Comparison of ENCODE assay signal across 24 mouse cellular contexts in genomic region chr6:135700717-135701345, GRCm38 (mm10).
A peak's percentile ranks its signal among the peaks of the same experiment; 100 is the strongest.
DNase-seq lines count a peak whose midpoint lies in the region; ATAC-seq and TF ChIP-seq lines count a peak whose summit lies in the region.
"Had no signal": no experiment of that assay in that cellular context is flagged by ENCODE, and none has a peak within 500 bp of the region (broad histone marks: within the 10 kb centered on the region; RNA-seq: fewer than 3 reads in every experiment).

No protein-coding gene starts in this region.

- H3K36me3 ChIP-seq in lung, postnatal 0 days (ENCODE audit: insufficient read depth, low read length) = no peaks in the 10 kb centered on the region
- no peaks in the 10 kb centered on the region for H3K36me3 ChIP-seq in embryonic facial prominence, embryonic 10.5 days (replicated peaks)
- H3K36me3 ChIP-seq: forebrain, embryonic 15.5 days; heart, embryonic 10.5 days had no signal

- WGBS in lung, postnatal 0 days = 46% methylated on average over 12 of the region's 12 CpGs
- 40% methylated on average over 12 of the region's 12 CpGs for WGBS in lung, adult 2 months
- WGBS in embryonic facial prominence, embryonic 10.5 days = 81% methylated on average over 12 of the region's 12 CpGs

- no peak for TF ChIP-seq POLR2A in lung, adult 2 months (IDR thresholded peaks at IDR 0.05; ENCODE audit: borderline replicate concordance, extremely low read depth, low read depth, low read length)

- no peak for TF ChIP-seq EP300 in lung, postnatal 0 days (IDR thresholded peaks at IDR 0.05)

- DNase-seq in embryo, embryonic 11 days = peak; percentile 11
- DNase-seq in embryo, embryonic 10.5 days (ENCODE audit: low spot score) = no peak
- DNase-seq in lung, postnatal 0 days (ENCODE audit: low spot score) = no peak
- no peak for DNase-seq in lung, adult 2 months
- DNase-seq in ES-CJ7 (ENCODE audit: low read depth, low spot score) (peak; percentile 69), adipocyte (ENCODE audit: low spot score) (no peak)
- DNase-seq in embryonic facial prominence, embryonic 10.5 days (ENCODE audit: low spot score) = no peak
- DNase-seq: adrenal gland, postnatal 10 days; cerebellum, adult 11 months; cerebellum, postnatal 14 days; heart, postnatal 10 days; kidney, adult 9 months; kidney, postnatal 4 days; liver; liver, postnatal 0 days; midbrain, embryonic 14.5 days; right cerebral cortex, adult 18-20 months; thymus, adult 18-20 months had no signal

- H3K4me1 ChIP-seq in lung, postnatal 0 days (ENCODE audit: insufficient read depth, low read depth, low read length) = no peaks in the 10 kb centered on the region
- H3K4me1 ChIP-seq in lung, adult 2 months (ENCODE audit: control insufficient read depth, insufficient read depth, low read length) = no peaks in the 10 kb centered on the region
- no peaks in the 10 kb centered on the region for H3K4me1 ChIP-seq in embryonic facial prominence, embryonic 10.5 days
- H3K4me1 ChIP-seq: forebrain, embryonic 15.5 days had no signal

- H3K27me3 ChIP-seq in lung, postnatal 0 days (replicated peaks; ENCODE audit: insufficient read depth, low read length) = no peaks in the 10 kb centered on the region
- H3K27me3 ChIP-seq in embryonic facial prominence, embryonic 10.5 days (replicated peaks; ENCODE audit: low read depth, poor library complexity, severe bottlenecking) = no peaks in the 10 kb centered on the region
- H3K27me3 ChIP-seq: forebrain, embryonic 15.5 days had no signal

- H3K9me3 ChIP-seq in lung, postnatal 0 days (ENCODE audit: low read length) = no peaks in the 10 kb centered on the region
- no peaks in the 10 kb centered on the region for H3K9me3 ChIP-seq in embryonic facial prominence, embryonic 10.5 days
- H3K9me3 ChIP-seq: forebrain, embryonic 15.5 days; heart, embryonic 10.5 days had no signal

- ATAC-seq in lung, postnatal 0 days = peak; percentile 37
- ATAC-seq in granulocyte monocyte progenitor cell, adult 5-6 weeks (replicated peaks; ENCODE audit: poor library complexity, severe bottlenecking) = peak; percentile 53
- ATAC-seq: forebrain, embryonic 15.5 days; hindbrain, postnatal 0 days; liver, postnatal 0 days had no signal

- no peak overlapping the region for H3K4me3 ChIP-seq in lung, postnatal 0 days (ENCODE audit: low read depth, low read length)
- no peak overlapping the region for H3K4me3 ChIP-seq in lung, adult 2 months (replicated peaks; ENCODE audit: extremely low read depth, low read depth, low read length)
- H3K4me3 ChIP-seq in embryonic facial prominence, embryonic 10.5 days = no peak overlapping the region
- H3K4me3 ChIP-seq: erythroblast, embryonic 14.5 days; forebrain, embryonic 15.5 days; heart, embryonic 10.5 days; myocyte had no signal

- no peak overlapping the region for H3K9ac ChIP-seq in lung, postnatal 0 days (replicated peaks; ENCODE audit: low read depth)
- H3K9ac ChIP-seq: forebrain, embryonic 15.5 days; liver, postnatal 0 days had no signal

- no peak overlapping the region for H3K4me2 ChIP-seq in lung, postnatal 0 days (replicated peaks; ENCODE audit: low read depth, low read length)
- H3K4me2 ChIP-seq: forebrain, embryonic 15.5 days had no signal

- H3K27ac ChIP-seq in lung, postnatal 0 days (ENCODE audit: low read length) = no peak overlapping the region
- H3K27ac ChIP-seq in embryonic facial prominence, embryonic 10.5 days (replicated peaks) = no peak overlapping the region
- H3K27ac ChIP-seq: forebrain, embryonic 15.5 days; heart, embryonic 10.5 days; hindbrain, postnatal 0 days had no signal

- peak; percentile 38 for TF ChIP-seq CTCF in lung, postnatal 0 days (IDR thresholded peaks at IDR 0.05)
- TF ChIP-seq CTCF in lung, adult 2 months (IDR thresholded peaks at IDR 0.05; ENCODE audit: insufficient read depth, low read length) = no peak

Comparison
In these comparisons a context has a peak if more than half of its experiments do, and no peak if none do; other contexts are left out.
1. DNase-seq: peak in embryo, embryonic 11 days (single experiment) and ES-CJ7 (single experiment); none in embryo, embryonic 10.5 days (single experiment), lung, postnatal 0 days (single experiment), lung, adult 2 months (single experiment), embryonic facial prominence, embryonic 10.5 days (single experiment) and adipocyte (single experiment).